Mouse (Mus musculus): ENCODE data around the gene Axdnd1. TPM values are rescaled to one million over a fixed set of nuclear protein-coding genes. Genes with fewer than 3 reads are reported as not detected.
"Not testable (repeated sequence)": the region's sequence is repeated elsewhere in the genome, so short reads cannot be mapped to it uniquely, and the experiment has no call there.

The Axdnd1 gene
- total RNA-seq, 2 experiments from 2014 or later = not detected

DNA sequence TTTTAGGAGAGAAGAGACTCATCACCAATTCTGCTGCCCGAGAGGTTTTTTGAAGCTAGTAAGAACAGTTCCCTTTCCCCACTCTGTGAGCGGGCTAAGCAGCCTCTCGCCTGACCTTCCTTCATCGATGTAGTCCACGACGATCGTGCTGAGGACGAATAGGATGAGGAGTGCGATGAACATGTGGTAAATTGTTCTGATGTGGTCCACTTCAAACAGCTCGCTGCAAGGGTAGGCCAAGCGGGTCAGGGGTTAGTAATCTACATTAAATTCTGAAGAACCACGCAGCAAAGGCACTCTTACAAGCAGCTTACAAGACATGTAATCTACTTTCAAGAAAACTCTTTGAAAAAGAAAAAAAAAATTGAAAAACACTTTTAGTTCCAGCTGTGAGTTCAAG lies 21.3 kb upstream of the Axdnd1 start:
- intact Hi-C loops (cut with DNase I) = no loop called here

DNA sequence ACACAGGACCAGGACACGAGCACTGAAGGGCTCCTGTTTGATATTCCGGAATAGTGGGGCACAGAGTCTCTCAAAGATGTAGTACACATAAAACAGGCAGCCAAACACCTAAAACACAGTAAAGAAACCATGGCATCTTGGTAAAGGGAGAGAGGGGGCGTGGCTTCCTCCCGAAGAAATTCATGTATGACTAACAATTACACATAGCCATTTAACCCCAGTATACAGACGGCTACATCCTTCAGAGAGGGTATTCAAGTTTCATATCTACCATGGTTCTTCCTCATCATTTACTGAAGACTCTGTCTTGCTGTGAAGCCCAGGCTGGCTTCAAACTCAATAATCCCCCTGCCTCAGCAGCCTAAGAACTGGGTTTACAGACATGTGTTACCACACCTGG lies 16.8 kb upstream of the Axdnd1 start:
- no peak for DNase-seq (ENCODE audit: low spot score)
- intact Hi-C loops (cut with DNase I) = no loop called here

More for the DNA sequence above, 21.3 kb upstream of the Axdnd1 start:
- no peak for DNase-seq (ENCODE audit: low spot score)

DNA sequence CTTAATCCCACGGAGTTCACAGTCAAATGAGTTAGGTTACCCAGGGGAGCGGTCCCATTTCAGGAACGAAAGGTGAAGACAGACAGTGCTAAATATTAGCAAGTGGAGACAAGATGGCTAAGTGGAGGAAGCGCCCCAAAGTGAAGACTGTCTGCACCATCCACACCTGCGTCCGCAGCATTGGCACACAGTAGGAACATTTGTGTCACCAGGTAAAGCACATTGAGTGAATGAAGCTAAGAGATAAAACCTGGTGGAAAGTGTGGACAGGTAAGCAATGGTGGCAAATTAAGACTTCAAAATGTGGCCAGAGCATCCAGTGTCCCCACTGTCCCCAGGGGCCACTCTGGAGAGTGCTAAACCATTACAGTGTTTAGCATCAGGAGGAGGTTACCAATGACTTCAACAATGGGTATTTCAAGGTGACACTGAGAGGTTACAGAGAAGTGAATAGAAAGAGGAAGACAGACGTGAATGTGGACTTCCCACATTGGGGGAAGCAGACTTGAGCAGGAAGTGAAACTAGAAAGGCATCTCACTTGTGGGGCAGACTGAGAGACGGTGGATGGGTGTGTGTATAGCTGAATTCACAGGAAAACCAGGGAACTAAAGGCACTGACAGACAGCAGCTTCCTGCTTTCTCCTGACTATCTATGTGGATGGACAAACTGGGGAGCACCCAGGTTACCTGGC lies 16.2 kb upstream of the Axdnd1 start:
- intact Hi-C loops (cut with DNase I) = no loop called here

DNA sequence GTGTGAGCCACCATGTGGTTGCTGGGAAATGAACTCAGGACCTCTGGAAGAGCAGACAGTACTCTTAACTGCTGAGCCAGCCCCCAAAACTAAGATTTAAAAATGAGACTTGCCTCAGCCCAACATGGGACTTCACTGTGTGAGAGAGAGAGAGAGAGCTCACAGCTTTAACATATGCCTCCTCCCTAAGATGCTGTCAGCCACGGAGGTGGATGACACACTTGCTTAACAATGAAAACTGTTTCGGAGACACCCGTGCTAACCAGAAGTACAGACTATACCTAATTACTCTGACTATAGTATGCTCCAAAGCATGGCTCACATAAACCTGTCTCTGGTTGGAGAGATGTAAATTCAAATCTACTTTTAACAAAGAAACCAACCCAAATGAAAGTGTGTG lies 12.5 kb upstream of the Axdnd1 start:
- DNase-seq (ENCODE audit: low spot score) = no peak
- intact Hi-C loops (cut with DNase I) = no loop called here

More for the DNA sequence above, 16.2 kb upstream of the Axdnd1 start:
- DNase-seq (ENCODE audit: low spot score) = no peak

DNA sequence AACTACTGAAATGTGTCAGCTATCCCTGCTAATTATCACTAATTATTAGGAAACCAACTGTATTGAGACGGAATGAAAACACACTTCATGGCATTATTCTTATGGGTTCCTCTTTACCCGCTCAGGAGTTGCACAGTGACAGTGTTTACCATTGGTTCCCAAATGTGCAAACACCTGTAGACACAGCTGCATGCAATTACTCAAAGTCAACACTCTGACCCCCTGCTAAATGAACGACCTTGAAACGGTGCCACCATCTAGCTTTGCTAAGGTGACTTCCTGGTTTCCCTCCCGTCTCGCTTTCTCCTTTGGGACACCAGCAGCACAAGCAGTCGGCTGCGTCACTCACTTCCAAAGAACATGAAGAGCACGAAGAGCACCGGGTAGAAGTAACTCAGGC lies 11.5 kb upstream of the Axdnd1 start:
- intact Hi-C loops (cut with DNase I) = no loop called here
- no peak for DNase-seq (ENCODE audit: low spot score)

DNA sequence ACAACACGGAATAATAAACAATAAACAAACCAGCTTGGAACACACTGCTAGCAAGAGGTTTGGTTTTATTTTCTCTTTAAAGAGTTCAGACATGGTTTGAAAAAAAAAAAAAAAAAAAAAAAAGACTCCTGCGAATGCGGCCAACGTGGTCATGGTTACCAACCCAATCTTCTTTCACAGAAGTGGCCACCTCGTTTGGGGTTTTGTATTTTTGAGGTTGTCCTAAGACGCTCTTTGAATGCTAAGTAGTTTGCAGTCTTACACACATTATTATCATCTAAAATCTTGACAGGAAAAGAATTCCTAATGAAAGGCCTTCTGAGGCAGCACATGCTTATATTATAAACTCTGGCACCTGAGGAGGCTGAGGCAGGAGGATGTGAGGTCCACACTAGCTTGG lies 7.5 kb upstream of the Axdnd1 start:
- DNase-seq (ENCODE audit: low spot score) = no peak
- intact Hi-C loops (cut with DNase I) = no loop called here

DNA sequence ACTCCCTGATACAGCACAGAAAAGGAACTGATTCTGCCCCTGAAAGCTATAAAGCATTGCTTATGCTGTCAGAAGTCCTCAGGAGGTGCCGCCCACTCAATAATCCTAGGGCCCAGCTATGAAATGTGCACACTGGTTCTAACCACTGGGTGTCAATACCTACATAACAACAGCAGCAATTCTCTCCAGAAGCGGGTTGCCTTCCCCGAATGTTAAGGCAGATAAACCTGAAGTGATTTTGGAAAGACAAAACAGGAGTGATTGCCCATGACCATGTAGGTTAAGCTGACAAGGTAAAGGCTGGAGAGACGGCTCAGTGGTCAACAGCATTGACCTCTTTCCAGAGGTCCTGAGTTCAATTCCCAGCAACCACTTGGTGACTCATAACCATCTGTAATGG lies 4.8 kb upstream of the Axdnd1 start:
- DNase-seq (ENCODE audit: low spot score) = no peak
- intact Hi-C loops (cut with DNase I) = no loop called here

DNA sequence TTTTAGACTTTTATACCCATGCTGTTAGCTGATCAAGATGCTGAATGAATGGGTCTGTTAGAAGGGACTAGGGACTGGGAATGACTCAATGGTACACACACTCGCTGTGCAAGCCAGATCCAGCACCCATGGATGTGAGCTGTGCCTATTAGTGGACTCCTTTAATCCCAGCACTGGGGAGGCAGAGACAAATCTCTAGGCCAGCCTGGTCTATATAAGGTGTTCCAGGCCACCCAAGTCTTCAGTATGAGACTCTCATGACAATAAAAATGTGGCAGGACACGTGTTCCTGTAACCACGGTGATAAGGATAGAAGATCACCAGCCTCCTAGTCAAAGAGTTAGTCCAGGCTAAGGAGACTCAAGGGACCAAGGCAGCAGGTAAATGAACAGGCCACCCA lies 3.1 kb upstream of the Axdnd1 start:
- intact Hi-C loops (cut with DNase I) = loop anchor here (5.0 kb wide), 1 partner anchor 53 kb away; no protein-coding TSS in a partner anchor
- DNase-seq (ENCODE audit: low spot score) = no peak

DNA sequence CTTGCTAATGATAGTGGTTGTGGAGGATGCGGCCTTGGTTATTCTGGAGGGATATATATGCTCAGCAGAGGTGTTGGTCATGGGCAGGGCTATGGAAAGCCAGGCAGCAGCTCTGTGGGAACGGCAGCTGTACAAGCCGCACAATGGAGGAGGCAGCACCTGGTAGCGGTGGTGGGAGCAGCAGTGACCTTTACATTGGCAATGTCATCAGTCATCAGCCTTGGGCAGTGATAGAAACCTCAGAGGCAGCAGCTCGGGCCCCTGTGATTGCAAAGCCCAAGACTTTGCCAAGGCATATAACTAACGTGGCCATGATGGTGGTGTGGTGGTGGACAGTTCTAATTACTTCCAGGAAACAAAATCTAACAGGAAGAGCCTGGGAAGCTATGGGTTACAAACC lies 2.5 kb upstream of the Axdnd1 start:
- DNase-seq (ENCODE audit: low spot score) = no peak

DNA sequence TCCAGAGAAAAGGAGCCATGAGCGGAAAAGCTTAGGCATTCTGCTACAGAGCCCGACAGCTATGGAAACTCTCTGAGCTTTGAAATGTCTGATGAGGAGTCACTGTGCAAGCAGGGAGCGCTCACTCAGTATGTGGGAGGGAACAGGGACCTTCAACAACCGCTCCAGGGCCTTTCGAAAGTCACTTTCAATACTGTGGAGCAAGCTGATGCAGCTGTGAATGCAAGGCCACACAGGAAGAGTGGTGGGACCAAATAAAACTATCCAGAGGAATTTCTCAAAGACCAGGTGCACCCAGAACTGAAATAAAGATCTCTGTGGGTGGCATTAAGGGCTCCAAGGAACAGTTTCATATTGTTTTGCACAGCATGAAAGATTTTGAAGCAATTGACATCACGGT lies 1.9 kb upstream of the Axdnd1 start:
- intact Hi-C loops (cut with DNase I) = loop anchor here (5.0 kb wide), 1 partner anchor 54 kb away; no protein-coding TSS in a partner anchor
- DNase-seq (ENCODE audit: low spot score) = no peak

More for the DNA sequence above, 2.5 kb upstream of the Axdnd1 start:
- intact Hi-C loops (cut with DNase I) = loop anchor here (5.0 kb wide), 1 partner anchor 54 kb away; no protein-coding TSS in a partner anchor

DNA sequence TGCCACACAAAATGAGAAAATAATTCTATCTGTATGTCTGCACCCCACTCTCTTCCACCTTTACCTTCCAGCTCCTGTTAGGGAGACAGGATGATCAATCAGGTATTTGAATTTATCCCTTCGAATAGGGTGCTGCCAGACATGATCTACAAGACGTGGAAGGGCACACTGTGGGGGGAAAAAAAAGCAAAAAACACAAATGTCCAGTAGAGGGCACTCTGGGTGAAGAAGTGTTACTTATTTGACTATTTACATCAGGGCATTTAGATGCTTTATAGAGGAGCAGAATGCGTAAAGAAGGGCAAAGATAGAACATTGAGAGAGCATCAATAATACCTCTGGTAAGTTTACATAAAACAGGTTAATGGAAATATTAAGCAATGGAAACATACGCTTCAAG lies 2.8 kb downstream of the Axdnd1 start:
- intact Hi-C loops (cut with DNase I) = loop anchor here (2.0 kb wide), 1 partner anchor 215 kb away; no protein-coding TSS in a partner anchor
- DNase-seq (ENCODE audit: low spot score) = no peak

DNA sequence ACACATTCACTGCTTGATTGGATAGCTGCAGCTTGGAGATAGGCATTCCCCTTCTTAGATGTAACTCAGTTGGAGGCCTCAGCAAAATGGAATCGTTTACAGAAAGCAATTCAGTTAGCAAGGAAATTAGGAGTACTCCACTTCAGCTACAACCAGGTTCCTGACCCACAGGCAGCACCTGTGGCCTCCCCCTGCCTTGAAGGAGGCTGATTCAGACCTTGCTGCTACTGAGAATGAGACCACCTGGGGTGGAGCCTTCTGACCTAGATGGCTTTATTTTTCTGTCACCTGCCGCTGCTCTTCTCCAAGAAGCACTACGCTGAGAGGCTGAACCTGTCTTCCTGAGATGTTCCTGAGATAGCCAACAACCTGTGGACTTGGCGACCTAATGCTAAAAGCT lies 12.4 kb downstream of the Axdnd1 start:
- intact Hi-C loops (cut with DNase I) = no loop called here
- DNase-seq (ENCODE audit: low spot score) = no peak

DNA sequence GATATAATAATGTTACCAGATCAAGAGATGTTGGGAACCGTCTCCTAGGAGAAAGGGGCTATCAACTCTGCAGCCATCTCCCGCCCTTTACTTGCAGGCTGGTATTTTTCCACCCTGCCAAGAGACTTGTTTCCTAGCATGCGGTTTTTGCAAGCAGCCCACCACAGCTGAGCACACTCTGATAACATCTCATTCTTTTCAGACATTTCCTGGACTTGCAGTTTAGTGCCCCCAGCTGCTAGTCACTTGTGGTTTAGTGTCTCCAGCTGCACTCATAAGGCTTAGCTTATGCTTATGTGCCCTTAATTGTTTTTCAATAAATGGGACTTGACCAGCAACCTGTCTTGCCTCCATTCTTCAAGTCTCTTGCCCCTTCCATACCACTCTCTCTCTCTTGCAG lies 13.0 kb downstream of the Axdnd1 start:
- intact Hi-C loops (cut with DNase I) = no loop called here
- DNase-seq (ENCODE audit: low spot score) = no peak

DNA sequence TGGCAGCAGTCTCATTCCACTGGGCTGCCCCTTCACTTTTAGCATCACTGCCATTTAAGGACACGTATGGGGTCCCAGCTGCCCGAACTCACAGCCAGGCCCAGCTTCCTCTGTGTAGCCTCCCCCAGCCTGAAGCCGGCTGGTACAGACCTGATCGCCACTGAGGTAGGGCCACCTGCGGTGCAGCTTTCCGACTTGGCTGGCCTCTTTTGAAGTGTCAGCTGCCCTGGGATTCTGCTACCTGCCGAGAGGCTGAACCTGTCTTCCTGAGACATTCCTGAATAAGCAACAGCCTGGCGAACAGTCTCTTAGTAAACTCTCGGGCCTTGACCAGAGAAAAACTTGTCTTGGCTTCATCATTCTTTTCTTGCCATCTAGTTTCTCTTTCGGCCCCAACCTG lies 17.7 kb downstream of the Axdnd1 start:
- DNase-seq (ENCODE audit: low spot score) = no peak
- intact Hi-C loops (cut with DNase I) = no loop called here

DNA sequence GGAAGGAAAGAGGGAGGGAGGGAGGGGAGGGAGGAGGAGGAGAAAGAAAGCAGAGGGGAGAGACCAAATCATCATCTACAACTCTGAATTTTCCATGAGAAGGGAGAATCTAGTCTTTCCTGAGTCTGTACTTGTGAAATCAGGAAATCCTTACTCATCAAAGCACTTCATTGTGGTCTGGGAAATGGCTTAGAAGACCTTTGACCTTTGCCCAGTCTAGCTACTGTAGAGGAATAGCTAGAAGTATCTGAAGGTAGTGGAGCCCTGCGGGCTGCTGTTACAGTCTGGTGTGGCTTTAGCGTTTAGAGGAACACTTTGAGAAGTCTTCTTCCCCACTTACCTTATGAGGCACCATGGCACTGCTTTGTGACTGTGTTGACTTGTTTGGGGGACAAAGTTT lies 18.5 kb downstream of the Axdnd1 start:
- DNase-seq (ENCODE audit: low spot score) = no peak
- intact Hi-C loops (cut with DNase I) = no loop called here

DNA sequence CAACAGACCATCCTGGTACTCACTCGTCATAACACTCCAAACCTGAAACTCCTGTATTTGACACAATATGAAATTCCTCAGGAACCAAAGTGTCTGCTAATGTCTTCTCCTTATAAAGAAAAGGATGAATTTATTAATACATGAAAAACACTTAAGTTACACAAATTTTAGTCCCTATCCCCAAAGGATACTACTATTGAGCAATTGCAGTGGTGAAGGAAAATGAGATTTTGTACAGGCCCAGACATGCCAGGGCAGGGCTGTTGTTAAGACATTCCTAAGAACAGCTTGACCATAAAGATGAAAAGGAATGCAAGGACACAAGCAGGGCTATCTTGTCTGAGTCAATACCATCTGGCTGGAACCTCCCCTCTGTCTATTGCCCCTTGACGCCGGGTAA lies 20.8 kb downstream of the Axdnd1 start:
- DNase-seq (ENCODE audit: low spot score); intact Hi-C loops (cut with DNase I): not testable (repeated sequence)

DNA sequence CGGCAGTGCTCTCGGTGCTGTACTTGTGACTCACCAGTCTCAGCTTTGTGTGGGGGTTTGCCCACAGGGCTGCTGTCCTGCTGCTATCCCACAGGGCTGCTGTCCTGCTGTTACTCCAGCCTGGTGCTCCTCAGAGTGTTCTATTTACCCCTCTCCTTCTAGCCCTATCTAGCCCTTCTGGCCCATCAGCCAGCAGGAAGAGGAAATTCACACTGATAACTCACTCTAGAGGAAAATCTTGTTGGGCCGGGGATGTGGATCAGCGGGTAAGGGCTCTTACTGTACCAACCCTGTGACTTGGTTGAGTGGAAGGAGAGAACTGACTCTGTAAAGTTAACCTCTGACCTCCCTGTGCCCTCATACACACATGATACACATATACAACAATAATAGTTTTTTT lies 27.8 kb downstream of the Axdnd1 start:
- no peak for DNase-seq (ENCODE audit: low spot score)

DNA sequence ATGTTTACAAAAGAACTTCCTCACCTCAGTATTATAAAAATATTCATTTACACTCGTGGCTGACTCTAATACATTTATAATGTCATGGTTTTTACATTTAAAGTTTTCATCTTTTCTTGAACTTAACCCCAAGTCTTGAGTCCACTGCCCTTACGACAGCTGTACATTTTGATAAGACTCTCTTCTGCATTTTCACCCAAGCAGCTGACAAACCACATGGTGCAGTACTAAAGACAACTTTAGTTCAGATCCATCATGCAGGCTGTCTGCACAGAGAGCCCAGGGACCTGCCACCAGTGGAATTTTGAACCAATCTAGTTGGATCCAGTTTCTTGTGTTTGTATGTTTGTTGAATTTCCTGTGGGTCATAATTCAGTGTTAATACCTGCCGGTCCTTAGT lies 34.1 kb downstream of the Axdnd1 start:
- DNase-seq (ENCODE audit: low spot score) = no peak
- intact Hi-C loops (cut with DNase I) = no loop called here

More for the DNA sequence above, 27.8 kb downstream of the Axdnd1 start:
- intact Hi-C loops (cut with DNase I) = no loop called here

DNA sequence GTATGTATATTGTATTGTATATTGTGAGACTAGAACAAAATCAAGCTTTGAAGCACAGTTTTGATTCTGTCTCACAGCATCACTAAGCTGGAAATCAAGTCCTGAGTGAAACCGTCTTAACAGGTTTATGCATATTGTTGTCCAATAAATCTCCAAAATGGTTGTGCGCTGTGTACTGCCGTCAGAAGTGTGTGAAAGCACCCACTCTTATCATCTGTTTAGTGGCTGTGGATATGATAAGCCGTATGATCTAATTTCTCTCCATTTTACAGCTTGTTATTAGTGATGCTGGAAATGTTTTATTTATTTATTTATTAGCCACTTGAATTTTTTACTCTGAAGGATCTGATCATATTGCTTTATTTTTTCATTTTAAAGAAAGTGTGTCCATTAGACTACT lies 34.7 kb downstream of the Axdnd1 start:
- intact Hi-C loops (cut with DNase I) = no loop called here
- DNase-seq (ENCODE audit: low spot score) = no peak

DNA sequence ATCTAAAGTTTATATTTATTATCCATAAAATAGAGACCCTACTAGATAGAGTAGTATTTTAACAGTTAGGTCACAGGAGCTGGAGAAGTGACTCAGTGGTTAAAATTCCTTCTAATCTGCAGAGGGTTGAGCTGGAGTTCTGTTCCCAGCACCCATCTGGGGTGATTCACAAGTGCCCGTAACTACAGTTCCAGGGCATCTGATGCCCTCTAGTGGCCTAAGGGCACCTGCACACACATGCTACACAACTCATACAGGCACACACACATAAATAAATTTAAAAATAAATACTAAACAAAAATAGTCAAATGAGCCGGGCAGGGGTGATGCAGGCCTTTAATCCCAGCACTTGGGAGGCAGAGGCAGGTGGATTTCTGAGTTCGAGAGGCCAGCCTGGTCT lies 39.7 kb downstream of the Axdnd1 start:
- no peak for DNase-seq (ENCODE audit: low spot score)
- intact Hi-C loops (cut with DNase I) = no loop called here

DNA sequence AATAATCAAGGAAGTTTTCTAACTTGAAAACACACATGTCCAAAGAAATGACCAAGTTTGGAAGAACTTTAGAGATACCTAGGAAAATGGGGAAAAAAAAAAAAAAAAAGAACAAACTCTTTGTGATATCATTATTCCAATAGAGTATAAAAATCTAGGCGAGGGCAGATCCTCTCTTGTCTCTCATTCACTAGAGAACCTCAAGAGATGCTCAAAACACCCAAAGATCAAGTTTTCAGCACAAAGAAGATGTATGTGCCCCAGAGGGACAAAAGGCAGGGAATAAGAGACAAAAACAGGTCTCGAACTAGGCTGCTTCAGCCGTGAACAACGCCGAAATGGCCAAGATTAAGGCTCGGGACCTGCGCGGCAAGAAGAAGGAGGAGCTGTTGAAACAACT lies 55.2 kb downstream of the Axdnd1 start, which contains the start of gene Gm2000:
Gm2000 (plus strand) TSS at position 301 of the 400 bp plus-strand sequence.
- DNase-seq (ENCODE audit: low spot score) = no peak

DNA sequence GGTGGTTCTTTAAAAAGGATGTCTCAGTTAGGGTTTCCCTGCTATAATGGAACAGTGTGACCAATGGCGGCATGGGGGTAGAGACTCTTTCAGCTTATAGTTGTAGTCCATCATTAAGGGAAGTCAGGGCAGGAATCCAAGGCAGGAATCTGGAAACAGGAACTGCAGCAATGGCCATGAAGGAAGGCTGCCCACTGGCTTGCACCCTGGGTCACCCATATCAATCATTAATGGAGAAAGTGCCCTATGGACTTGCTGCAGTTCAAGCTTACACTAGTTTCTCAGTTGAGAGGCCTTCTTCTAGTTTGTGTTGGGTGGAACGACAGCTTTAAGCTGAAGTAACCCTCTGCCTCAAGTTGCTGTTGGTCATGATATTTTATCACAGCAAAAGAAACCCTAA lies 68.5 kb downstream of the Axdnd1 start:
- intact Hi-C loops (cut with DNase I) = no loop called here
- no peak for DNase-seq (ENCODE audit: low spot score)

More for the DNA sequence above, 55.2 kb downstream of the Axdnd1 start, which contains the start of gene Gm2000:
- intact Hi-C loops (cut with DNase I) = no loop called here
